Mouse (Mus musculus): ENCODE measurements around the gene Ahnak2.

DNA sequence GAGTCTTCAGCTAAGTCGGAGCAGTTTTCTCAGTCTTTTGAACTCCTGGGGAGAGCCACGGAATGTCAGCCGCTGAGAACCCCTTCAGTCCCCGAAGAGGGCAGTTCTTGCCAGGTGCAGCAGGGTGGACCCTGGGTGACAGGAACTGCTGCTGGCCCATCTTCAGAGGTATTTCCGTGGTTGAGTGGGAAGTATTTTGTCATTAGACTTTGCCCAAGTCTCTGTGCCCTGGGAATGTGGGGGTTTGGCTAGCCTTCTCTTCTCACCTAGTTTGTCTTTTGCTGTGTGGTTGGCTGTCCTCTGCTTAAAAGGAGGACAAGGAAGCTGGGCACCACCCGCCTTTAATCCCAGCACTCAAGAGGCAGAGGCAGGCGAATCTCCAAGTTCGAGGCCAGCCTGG, 7.2 kb upstream of the Ahnak2 start:
- TF ChIP-seq CTCF (IDR thresholded peaks at IDR 0.05; ENCODE audit: low read depth, low read length): no peak
- TF ChIP-seq POLR2A (IDR thresholded peaks at IDR 0.05; ENCODE audit: insufficient read depth, low read length): no peak
